Mouse (Mus musculus): ENCODE results near the gene Mvd. TPM values are rescaled to one million over a fixed set of nuclear protein-coding genes. Genes with fewer than 3 reads are reported as not detected.

Gene Mvd
- polyA plus RNA-seq, 1 experiment from 2014 or later: 60.2 TPM

- Histone ChIP-seq H3K36me3 (ENCODE audit: control insufficient read depth, insufficient read depth, low read length) (peaks cover 98% of the 10 kb centered on the region), H3K9me3 (ENCODE audit: control insufficient read depth, low read length) (no peaks in the 10 kb centered on the region), H3K27me3 (replicated peaks; ENCODE audit: control insufficient read depth, insufficient read depth, low read length) (no peaks in the 10 kb centered on the region), H3K4me1 (replicated peaks; ENCODE audit: control insufficient read depth, insufficient read depth, low read length) (no peaks in the 10 kb centered on the region), H3K4me2 (ENCODE audit: low read length) (no peak overlapping the region), H3K27ac (ENCODE audit: low read depth) (no peak overlapping the region), H3K4me3 (ENCODE audit: low read depth, low read length) (no peak overlapping the region), H3K9ac (ENCODE audit: low read length) (no peak overlapping the region)
- no peak for DNase-seq (ENCODE audit: low spot score)
- ATAC-seq (replicated peaks; ENCODE audit: low FRiP score, low TSS enrichment, low read depth): no peak
- WGBS: 83% methylated on average over 9 of the region's 9 CpGs
Measured at GRCm38 (mm10) chr8:122405146-122405805, 37.9 kb downstream of the Mvd start.

- no peak overlapping the region for H3K27ac ChIP-seq (ENCODE audit: low read depth)
- H3K4me2 ChIP-seq (ENCODE audit: low read length): no peak overlapping the region
- ATAC-seq (replicated peaks; ENCODE audit: low FRiP score, low TSS enrichment, low read depth) (no peak), DNase-seq (ENCODE audit: low spot score) (no peak)
- H3K4me3 ChIP-seq (ENCODE audit: low read depth, low read length): no peak overlapping the region
- H3K9ac ChIP-seq (ENCODE audit: low read length): no peak overlapping the region
- H3K36me3 ChIP-seq (ENCODE audit: control insufficient read depth, insufficient read depth, low read length): peaks cover 92% of the 10 kb centered on the region
- no peaks in the 10 kb centered on the region for H3K27me3 ChIP-seq (replicated peaks; ENCODE audit: control insufficient read depth, insufficient read depth, low read length)
- no peaks in the 10 kb centered on the region for H3K4me1 ChIP-seq (replicated peaks; ENCODE audit: control insufficient read depth, insufficient read depth, low read length)
- H3K9me3 ChIP-seq (ENCODE audit: control insufficient read depth, low read length): no peaks in the 10 kb centered on the region
- 94% methylated on average over 9 of the region's 9 CpGs for WGBS
Measured at GRCm38 (mm10) chr8:122398186-122398585, 45.0 kb downstream of the Mvd start.

GRCm38 (mm10) chr8:122395291-122395690, 47.9 kb downstream of the Mvd start:
- no peaks in the 10 kb centered on the region for H3K9me3 ChIP-seq (ENCODE audit: control insufficient read depth, low read length)
- H3K9ac ChIP-seq (ENCODE audit: low read length): no peak overlapping the region
- no peak overlapping the region for H3K27ac ChIP-seq (ENCODE audit: low read depth)
- no peaks in the 10 kb centered on the region for H3K4me1 ChIP-seq (replicated peaks; ENCODE audit: control insufficient read depth, insufficient read depth, low read length)
- H3K27me3 ChIP-seq (replicated peaks; ENCODE audit: control insufficient read depth, insufficient read depth, low read length): no peaks in the 10 kb centered on the region
- peaks cover 88% of the 10 kb centered on the region for H3K36me3 ChIP-seq (ENCODE audit: control insufficient read depth, insufficient read depth, low read length)
- 89% methylated on average over 6 of the region's 6 CpGs for WGBS
- no peak overlapping the region for H3K4me2 ChIP-seq (ENCODE audit: low read length)
- H3K4me3 ChIP-seq (ENCODE audit: low read depth, low read length): no peak overlapping the region
- DNase-seq (ENCODE audit: low spot score) (no peak), ATAC-seq (replicated peaks; ENCODE audit: low FRiP score, low TSS enrichment, low read depth) (no peak)

GRCm38 (mm10) chr8:122393717-122394116, 49.5 kb downstream of the Mvd start:
- Histone ChIP-seq H3K4me3 (ENCODE audit: low read depth, low read length) (no peak overlapping the region), H3K4me2 (ENCODE audit: low read length) (no peak overlapping the region), H3K9ac (ENCODE audit: low read length) (no peak overlapping the region), H3K9me3 (ENCODE audit: control insufficient read depth, low read length) (0 out of 2 replicates have a peak, but pooled peaks cover 4% of the 10 kb centered on the region), H3K4me1 (replicated peaks; ENCODE audit: control insufficient read depth, insufficient read depth, low read length) (no peaks in the 10 kb centered on the region), H3K36me3 (ENCODE audit: control insufficient read depth, insufficient read depth, low read length) (peaks cover 87% of the 10 kb centered on the region), H3K27me3 (replicated peaks; ENCODE audit: control insufficient read depth, insufficient read depth, low read length) (no peaks in the 10 kb centered on the region), H3K27ac (ENCODE audit: low read depth) (no peak overlapping the region)
- DNase-seq (ENCODE audit: low spot score) (no peak), ATAC-seq (replicated peaks; ENCODE audit: low FRiP score, low TSS enrichment, low read depth) (no peak)

- Histone ChIP-seq H3K27ac (ENCODE audit: low read depth) (no peak overlapping the region), H3K9ac (ENCODE audit: low read length) (no peak overlapping the region), H3K9me3 (ENCODE audit: control insufficient read depth, low read length) (0 out of 2 replicates have a peak, but pooled peaks cover 4% of the 10 kb centered on the region), H3K4me2 (ENCODE audit: low read length) (no peak overlapping the region), H3K27me3 (replicated peaks; ENCODE audit: control insufficient read depth, insufficient read depth, low read length) (no peaks in the 10 kb centered on the region), H3K4me3 (ENCODE audit: low read depth, low read length) (no peak overlapping the region), H3K4me1 (replicated peaks; ENCODE audit: control insufficient read depth, insufficient read depth, low read length) (no peaks in the 10 kb centered on the region), H3K36me3 (ENCODE audit: control insufficient read depth, insufficient read depth, low read length) (peaks cover 92% of the 10 kb centered on the region)
- no peak for DNase-seq (ENCODE audit: low spot score)
- ATAC-seq (replicated peaks; ENCODE audit: low FRiP score, low TSS enrichment, low read depth): no peak
- WGBS: 75% methylated on average over 3 of the region's 3 CpGs
Measured at GRCm38 (mm10) chr8:122390758-122391157, 52.5 kb downstream of the Mvd start.

GRCm38 (mm10) chr8:122389357-122389756, 53.9 kb downstream of the Mvd start:
- no peak overlapping the region for H3K9ac ChIP-seq (ENCODE audit: low read length)
- no peak overlapping the region for H3K4me3 ChIP-seq (ENCODE audit: low read depth, low read length)
- WGBS: 89% methylated on average over 3 of the region's 3 CpGs
- ATAC-seq (replicated peaks; ENCODE audit: low FRiP score, low TSS enrichment, low read depth) (no peak), DNase-seq (ENCODE audit: low spot score) (no peak)
- H3K9me3 ChIP-seq (ENCODE audit: control insufficient read depth, low read length): 0 out of 2 replicates have a peak, but pooled peaks cover 4% of the 10 kb centered on the region
- no peaks in the 10 kb centered on the region for H3K27me3 ChIP-seq (replicated peaks; ENCODE audit: control insufficient read depth, insufficient read depth, low read length)
- no peaks in the 10 kb centered on the region for H3K4me1 ChIP-seq (replicated peaks; ENCODE audit: control insufficient read depth, insufficient read depth, low read length)
- no peak overlapping the region for H3K4me2 ChIP-seq (ENCODE audit: low read length)
- peaks cover 94% of the 10 kb centered on the region for H3K36me3 ChIP-seq (ENCODE audit: control insufficient read depth, insufficient read depth, low read length)
- no peak overlapping the region for H3K27ac ChIP-seq (ENCODE audit: low read depth)

Small RNA genes lying within 50 kb of the gene (microRNA-seq; reads per million reads assigned to microRNA genes)
- gene Gm24366: not detected

Other genes starting within 250 kb of the Mvd start
- gene Zfpm1, start 161.3 kb downstream of the Mvd start, polyA plus RNA-seq (2014; fragmentation: Nextera tagmentation; extraction: Ambion mirVana): 4.2 and 6.4 TPM in 2 replicates
- gene Trhr2, start 82.7 kb downstream of the Mvd start, polyA plus RNA-seq (2014; fragmentation: Nextera tagmentation; extraction: Ambion mirVana): not detected in 2 replicates
- 37.0 and 38.6 TPM in 2 replicates for gene Zc3h18, start 66.8 kb downstream of the Mvd start, polyA plus RNA-seq (2014; fragmentation: Nextera tagmentation; extraction: Ambion mirVana)
- gene Il17c, start 21.4 kb downstream of the Mvd start, polyA plus RNA-seq (2014; fragmentation: Nextera tagmentation; extraction: Ambion mirVana): not detected in 2 replicates
- gene Cyba, start 10.5 kb downstream of the Mvd start, polyA plus RNA-seq (2014; fragmentation: Nextera tagmentation; extraction: Ambion mirVana): 297 and 307 TPM in 2 replicates
- gene Snai3, start 17.3 kb upstream of the Mvd start, polyA plus RNA-seq (2014; fragmentation: Nextera tagmentation; extraction: Ambion mirVana): 1.1 and 1.3 TPM in 2 replicates
- gene Rnf166, start 32.6 kb upstream of the Mvd start, polyA plus RNA-seq (2014; fragmentation: Nextera tagmentation; extraction: Ambion mirVana): 31.4 and 34.0 TPM in 2 replicates
- 53.8 and 55.0 TPM in 2 replicates for gene Ctu2, start 32.7 kb upstream of the Mvd start, polyA plus RNA-seq (2014; fragmentation: Nextera tagmentation; extraction: Ambion mirVana)
- 17.9 and 21.6 TPM in 2 replicates for gene Piezo1, start 107.9 kb upstream of the Mvd start, polyA plus RNA-seq (2014; fragmentation: Nextera tagmentation; extraction: Ambion mirVana)
- gene Cdt1, start 124.6 kb upstream of the Mvd start, polyA plus RNA-seq (2014; fragmentation: Nextera tagmentation; extraction: Ambion mirVana): 43.8 and 49.3 TPM in 2 replicates
- 580 and 583 TPM in 2 replicates for gene Aprt, start 133.5 kb upstream of the Mvd start, polyA plus RNA-seq (2014; fragmentation: Nextera tagmentation; extraction: Ambion mirVana)
- gene Galns, start 168.0 kb upstream of the Mvd start, polyA plus RNA-seq (2014; fragmentation: Nextera tagmentation; extraction: Ambion mirVana): 12.2 and 13.8 TPM in 2 replicates
- gene Trappc2l, start 168.2 kb upstream of the Mvd start, polyA plus RNA-seq (2014; fragmentation: Nextera tagmentation; extraction: Ambion mirVana): 67.3 and 71.8 TPM in 2 replicates
- not detected in 2 replicates for gene Pabpn1l, start 179.3 kb upstream of the Mvd start, polyA plus RNA-seq (2014; fragmentation: Nextera tagmentation; extraction: Ambion mirVana)